Mouse (Mus musculus) liver, embryonic 13.5 days (tissue): ENCODE results near the gene Fam234b. TPM values are rescaled to one million over a fixed set of nuclear protein-coding genes. Genes with fewer than 3 reads are reported as not detected.

Source experiments
- polyA plus RNA-seq: library from polyadenylated mRNA; unstranded; fragments of >200 nt; fragmentation: Nextera tagmentation; extraction: Ambion mirVana; gene quantifications from 2 replicates; pipeline ENCODE4 v1.2.1, GENCODE M21; 2015

Gene Fam234b
- polyA plus RNA-seq, 1 experiment from 2014 or later = 30.1 TPM

Other genes starting within 250 kb of the Fam234b start
- 2.1 and 2.2 TPM in 2 replicates for gene Apold1, start 216.3 kb upstream of the Fam234b start, polyA plus RNA-seq
- gene Ddx47, start 186.4 kb upstream of the Fam234b start, polyA plus RNA-seq = 75.7 and 82.8 TPM in 2 replicates
- gene Gprc5a, start 132.3 kb upstream of the Fam234b start, polyA plus RNA-seq = 0.35 and 0.46 TPM in 2 replicates
- 0.15 TPM in 1 of 2 replicates, not detected in the other for gene Gprc5d, start 79.7 kb upstream of the Fam234b start, polyA plus RNA-seq
- gene Hebp1, start within 50 bp of the Fam234b start, polyA plus RNA-seq = 129 and 141 TPM in 2 replicates
- gene Gsg1, start 56.4 kb downstream of the Fam234b start, polyA plus RNA-seq = 0.15 and 0.16 TPM in 2 replicates
- gene Pbp2, start 112.4 kb downstream of the Fam234b start, polyA plus RNA-seq = not detected in 2 replicates
- 1.7 and 1.8 TPM in 2 replicates for gene Emp1, start 164.6 kb downstream of the Fam234b start, polyA plus RNA-seq